Mouse (Mus musculus) right cerebral cortex, postnatal 25 days (tissue): ENCODE measurements around the gene Msi1.
"Not testable (repeated sequence)": the region's sequence is repeated elsewhere in the genome, so short reads cannot be mapped to it uniquely, and the experiment has no call there.

Experiments used
- DNase-seq: peaks from one replicate; pipeline ENCODE4 v3.0.0; 2022

Gene Msi1

DNA sequence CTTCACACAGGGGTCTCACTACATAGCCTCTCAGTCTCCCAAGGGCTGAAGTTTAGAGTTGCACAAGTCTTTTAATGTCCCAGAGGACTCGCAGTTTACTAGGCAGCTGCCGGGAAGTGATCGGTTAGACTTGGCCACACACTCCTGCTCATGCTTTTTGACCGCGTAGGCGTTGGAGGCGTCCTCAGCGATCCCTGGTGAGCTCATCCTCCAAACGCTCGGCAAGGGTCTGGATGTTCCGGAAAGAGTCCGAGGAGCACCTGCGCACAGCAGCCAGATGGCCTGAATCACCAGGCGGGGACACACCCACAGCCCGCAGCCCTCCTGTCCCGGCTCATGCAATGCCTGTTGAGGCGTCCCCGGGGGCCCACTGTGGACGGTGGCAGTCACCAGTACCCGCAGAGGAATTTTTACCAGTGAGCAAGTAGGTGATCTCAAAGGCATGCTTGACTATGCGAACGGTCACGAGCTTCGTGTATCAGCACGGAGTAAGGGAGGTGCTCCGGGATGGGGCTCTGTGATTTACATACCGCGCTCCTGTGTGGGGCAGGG lies 62.4 kb downstream of the Msi1 start:
- no peak for DNase-seq

GRCm38 (mm10) chr5:115492711-115493335 lies 63.4 kb downstream of the Msi1 start:
- no peak for DNase-seq

DNA sequence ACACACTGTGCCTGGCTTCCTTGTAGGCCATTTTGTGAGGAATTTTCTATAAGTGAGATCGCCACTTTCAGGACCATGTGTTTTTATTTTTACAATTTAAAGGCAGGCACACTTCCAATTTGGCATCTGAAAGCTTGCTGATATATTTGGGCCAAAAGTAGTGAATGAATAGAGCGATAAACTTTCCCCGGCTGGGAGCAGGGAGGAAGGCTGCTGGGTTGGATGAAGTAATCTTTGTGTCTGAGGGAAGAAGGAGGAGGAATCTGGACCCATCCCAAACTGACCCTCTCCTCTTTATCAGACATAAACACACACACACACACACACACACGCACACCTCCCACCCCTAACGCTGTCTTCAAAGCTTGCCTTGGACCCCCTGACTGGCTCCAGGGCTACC lies 64.0 kb downstream of the Msi1 start:
- no peak for DNase-seq

DNA sequence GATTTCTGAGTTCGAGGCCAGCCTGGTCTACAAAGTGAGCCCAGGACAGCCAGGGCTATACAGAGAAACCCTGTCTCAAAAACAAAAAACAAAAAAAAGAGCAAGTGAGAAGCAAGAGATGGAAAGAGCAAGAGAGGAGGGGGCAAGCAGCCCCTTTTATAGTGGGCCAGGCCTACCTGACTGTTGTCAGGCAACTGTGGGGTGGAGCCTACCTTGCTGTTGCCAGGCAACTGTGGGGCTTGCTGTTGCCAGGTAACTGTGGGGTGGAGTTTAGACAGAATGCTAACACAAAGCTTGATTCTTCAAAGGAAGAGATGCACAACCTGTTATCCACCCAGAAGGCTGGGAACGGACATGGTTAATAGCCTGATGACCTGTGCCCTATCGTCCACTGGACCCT lies 66.2 kb downstream of the Msi1 start:
- not testable (repeated sequence) for DNase-seq

DNA sequence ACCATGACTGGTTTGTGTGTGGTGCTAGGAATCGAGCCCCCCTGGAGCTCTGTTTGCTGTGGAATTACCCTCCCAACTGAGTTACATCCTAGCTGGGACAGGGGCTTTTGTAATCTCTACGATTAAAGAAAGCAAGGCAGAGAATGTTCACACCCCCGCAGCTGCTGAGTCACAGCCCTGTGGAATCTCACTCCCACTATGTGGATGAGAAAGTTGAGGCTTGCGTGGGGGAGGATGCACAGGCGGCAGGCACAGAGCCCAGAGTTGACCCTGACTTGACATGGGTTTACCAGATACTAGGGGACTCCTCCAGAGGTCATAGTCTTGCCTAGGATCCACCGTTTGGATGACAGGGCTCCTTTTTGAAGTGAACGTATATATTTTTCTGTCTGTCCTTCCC lies 67.6 kb downstream of the Msi1 start:
- no peak for DNase-seq

DNA sequence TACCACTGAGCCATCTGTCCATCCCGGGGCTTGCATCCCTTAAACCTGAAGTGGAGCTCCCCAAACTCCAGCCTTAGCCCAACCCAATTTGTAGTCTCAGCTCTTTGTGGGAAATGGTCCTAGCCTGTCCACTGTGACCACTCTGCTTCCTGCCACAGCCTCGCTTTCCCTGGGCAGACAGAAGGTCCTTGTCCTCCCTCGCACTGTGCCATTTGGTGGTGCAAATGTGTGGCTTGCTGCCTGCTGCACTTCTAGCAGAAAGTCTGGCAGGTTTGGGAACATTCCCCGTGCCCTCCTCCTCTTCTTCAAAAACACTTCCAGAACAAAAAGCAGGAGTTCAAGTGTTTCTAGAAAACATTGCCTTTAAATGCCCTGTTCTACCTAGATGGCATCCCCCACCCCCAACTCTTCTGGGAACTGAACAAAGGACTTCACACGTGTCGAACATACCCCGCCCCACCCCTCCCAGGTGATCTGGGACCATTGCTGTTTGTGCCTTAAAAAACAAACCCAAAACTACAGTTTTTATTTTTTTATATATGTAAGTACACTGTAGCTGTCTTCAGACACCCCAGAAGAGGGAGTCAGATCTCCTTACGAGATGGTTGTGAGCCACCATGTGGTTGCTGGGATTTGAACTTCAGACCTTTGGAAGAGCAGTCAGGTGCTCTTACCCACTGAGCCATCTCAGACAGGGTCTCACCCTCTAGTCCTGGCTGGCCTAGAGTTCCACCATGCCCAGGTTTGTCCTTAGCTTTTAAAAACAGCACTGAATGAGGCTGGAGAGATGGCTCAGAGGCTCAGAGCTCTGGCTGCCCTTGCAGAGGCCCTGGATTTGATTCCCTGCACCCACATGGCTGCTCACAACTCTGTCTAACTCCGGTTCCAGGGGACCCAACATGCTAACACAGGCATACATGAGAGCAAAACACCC lies 69.2 kb downstream of the Msi1 start:
- DNase-seq = no peak

- no peak for DNase-seq
Measured at GRCm38 (mm10) chr5:115500383-115500935, 71.1 kb downstream of the Msi1 start.

DNA sequence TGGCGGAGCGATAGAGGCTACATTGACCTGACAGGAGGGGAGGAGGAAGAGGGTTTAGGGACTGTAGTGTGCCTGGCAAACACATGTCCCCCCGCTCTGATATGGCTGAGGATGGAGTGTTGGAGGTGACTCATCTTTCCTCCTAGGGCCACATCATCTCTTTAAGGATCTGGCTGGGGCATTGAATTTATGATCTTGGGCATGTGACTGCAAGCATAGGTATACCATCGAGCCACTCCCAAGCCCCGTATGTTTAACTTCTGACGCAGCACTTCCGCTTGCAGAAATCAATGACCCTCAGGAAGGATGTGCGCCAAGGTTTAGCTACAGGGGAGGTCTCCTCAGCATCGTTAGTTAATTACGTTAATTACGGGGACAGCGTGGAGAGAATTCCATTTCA lies 73.6 kb downstream of the Msi1 start:
- no peak for DNase-seq
